In the genomic region with DNA sequence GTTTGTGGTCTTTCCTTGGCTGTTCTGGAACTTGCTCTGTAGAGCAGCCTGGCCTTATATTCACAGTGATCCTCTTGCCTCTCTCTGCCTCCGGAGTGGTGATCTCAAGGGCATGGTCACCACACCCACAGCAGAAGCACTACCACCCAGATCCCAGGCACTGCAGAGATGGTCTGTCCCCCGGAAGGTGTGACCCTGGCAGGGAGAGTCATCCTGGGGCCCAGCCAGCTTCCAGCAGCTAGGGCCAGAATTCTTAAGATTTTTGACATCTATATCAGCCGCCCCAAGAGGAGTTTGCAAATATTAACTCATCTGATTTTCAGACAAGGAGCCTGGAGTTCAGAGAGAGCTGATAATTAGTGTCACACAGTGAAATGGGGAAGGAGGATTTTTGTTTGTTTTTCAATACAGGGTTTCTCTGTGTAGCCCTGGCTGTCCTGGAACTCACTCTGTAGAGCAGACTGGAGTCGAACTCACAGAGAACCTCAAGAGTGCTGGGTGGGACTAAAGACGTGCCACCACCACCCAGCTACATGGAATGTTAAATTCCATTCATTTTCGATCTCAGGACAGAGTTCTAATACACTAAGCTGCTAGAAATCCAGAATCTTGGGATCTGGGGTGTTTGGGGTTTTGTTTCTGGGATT, we compare ENCODE assay signal across 8 mouse cellular contexts. TPM values are rescaled to one million over a fixed set of nuclear protein-coding genes. Genes with fewer than 3 reads are reported as not detected.
A peak's percentile ranks its signal among the peaks of the same experiment; 100 is the strongest.
DNase-seq lines count a peak whose midpoint lies in the region; ATAC-seq and TF ChIP-seq lines count a peak whose summit lies in the region.

No protein-coding gene starts in this region.

- H3K9ac ChIP-seq in heart, embryonic 12.5 days, result peak overlapping the region; percentile 73

- peaks cover 38% of the 10 kb centered on the region for H3K4me1 ChIP-seq in testis, adult 2 months (ENCODE audit: control insufficient read depth, insufficient read depth, low read length)
- peaks cover 66% of the 10 kb centered on the region for H3K4me1 ChIP-seq in heart, embryonic 12.5 days (replicated peaks)

- H3K27ac ChIP-seq in testis, adult 2 months (ENCODE audit: control insufficient read depth, insufficient read depth, low read depth, low read length), result peak overlapping the region; percentile 81
- peak overlapping the region; percentile 94 for H3K27ac ChIP-seq in heart, embryonic 12.5 days (ENCODE audit: poor library complexity, severe bottlenecking)

- no peak for TF ChIP-seq CTCF in testis, adult 2 months (IDR thresholded peaks at IDR 0.05; ENCODE audit: control insufficient read depth, insufficient read depth, insufficient replicate concordance, low read depth, low read length)

- peaks cover 5% of the 10 kb centered on the region; the same call in 1 of the 2 replicates for H3K9me3 ChIP-seq in heart, embryonic 12.5 days (replicated peaks)

- 25% methylated on average over 6 of the region's 6 CpGs for WGBS in heart, embryonic 12.5 days

- no peak for DNase-seq in testis, postnatal 10 days (ENCODE audit: low spot score)
- peak; percentile 49 to 64 for DNase-seq in cerebellum, postnatal 14 days
- peak; percentile 81 for DNase-seq in liver
- peak; percentile 14 to 21 for DNase-seq in natural killer cell, adult 2 months (ENCODE audit: low spot score in 2 of 2)
- no peak for DNase-seq in retina, embryonic 14.5 days (ENCODE audit: low spot score)
- DNase-seq in layer of hippocampus, adult 8-10 months (ENCODE audit: low spot score in 2 of 2), result no peak

- H3K4me2 ChIP-seq in heart, embryonic 12.5 days, result peak overlapping the region; percentile 90

- TF ChIP-seq POLR2A in testis, adult 2 months (IDR thresholded peaks at IDR 0.05; ENCODE audit: control insufficient read depth, low read depth, low read length), result no peak

- no peak for ATAC-seq in heart, embryonic 12.5 days (ENCODE audit: insufficient number of reproducible peaks, low FRiP score)

- no peak overlapping the region for H3K4me3 ChIP-seq in testis, adult 2 months (ENCODE audit: control insufficient read depth, low read depth, low read length)
- H3K4me3 ChIP-seq in heart, embryonic 12.5 days, result peak overlapping the region; percentile 82; the same call in 1 of the 2 replicates

- H3K36me3 ChIP-seq in testis, adult 2 months (ENCODE audit: control insufficient read depth, insufficient read depth, low read length), result no peaks in the 10 kb centered on the region
- H3K36me3 ChIP-seq in heart, embryonic 12.5 days, result peaks cover 11% of the 10 kb centered on the region

- no peaks in the 10 kb centered on the region; the same call in 1 of the 2 replicates for H3K27me3 ChIP-seq in testis, adult 2 months (ENCODE audit: control insufficient read depth, insufficient read depth, low read length)
- no peaks in the 10 kb centered on the region for H3K27me3 ChIP-seq in heart, embryonic 12.5 days (replicated peaks)

RNA-seq across cellular contexts. Expression of a gene that starts 2.0 kb away (rescaled TPM):
- polyA plus RNA-seq in testis, adult 2 months (2012; rRNA removed), result 4.4 and 6.8 TPM in 2 replicates
- polyA plus RNA-seq in heart, embryonic 12.5 days (2016; fragmentation: Nextera tagmentation; extraction: Ambion mirVana), result 302 and 307 TPM in 2 replicates
- total RNA-seq in layer of hippocampus, adult 8-10 months (2022), result 1 to 10 TPM; 5.3 to 9.8 (median 6.6) TPM

RNA-seq across cellular contexts. Expression of a gene that starts 2.2 kb away (rescaled TPM):
- polyA plus RNA-seq in testis, adult 2 months (2012; rRNA removed), result 202 and 209 TPM in 2 replicates
- polyA plus RNA-seq in heart, embryonic 12.5 days (2016; fragmentation: Nextera tagmentation; extraction: Ambion mirVana), result 20.8 and 20.9 TPM in 2 replicates
- total RNA-seq in layer of hippocampus, adult 8-10 months (2022), result 100 to 1,000 TPM; 111 to 119 (median 116) TPM

RNA-seq across cellular contexts. Expression of a gene that starts 9.9 kb away (rescaled TPM):
- polyA plus RNA-seq in testis, adult 2 months (2012; rRNA removed), result 2.2 and 2.3 TPM in 2 replicates
- polyA plus RNA-seq in heart, embryonic 12.5 days (2016; fragmentation: Nextera tagmentation; extraction: Ambion mirVana), result 4.5 and 5.1 TPM in 2 replicates
- total RNA-seq in layer of hippocampus, adult 8-10 months (2022), result 10 to 100 TPM; 12.4 to 13.6 (median 13.3) TPM

RNA-seq across cellular contexts. Expression of a gene that starts 15.8 kb away (rescaled TPM):
- polyA plus RNA-seq in testis, adult 2 months (2012; rRNA removed), result 17.4 and 18.9 TPM in 2 replicates
- polyA plus RNA-seq in heart, embryonic 12.5 days (2016; fragmentation: Nextera tagmentation; extraction: Ambion mirVana), result 0.12 and 0.29 TPM in 2 replicates
- total RNA-seq in layer of hippocampus, adult 8-10 months (2022), result under 1 TPM in 2 of 4 experiments, not detected in 2; 0.19 to 0.20 TPM

RNA-seq across cellular contexts. Expression of a gene that starts 26.4 kb away (rescaled TPM):
- polyA plus RNA-seq in testis, adult 2 months (2012; rRNA removed), result 33.9 and 36.5 TPM in 2 replicates
- 78.8 and 89.6 TPM in 2 replicates for polyA plus RNA-seq in heart, embryonic 12.5 days (2016; fragmentation: Nextera tagmentation; extraction: Ambion mirVana)
- 10 to 100 TPM; 42.9 to 50.8 (median 48.6) TPM for total RNA-seq in layer of hippocampus, adult 8-10 months (2022)

Comparison
In these comparisons a context has a peak if more than half of its experiments do, and no peak if none do; other contexts are left out.
1. DNase-seq: peak in cerebellum, postnatal 14 days (2 of 2), liver (single experiment) and natural killer cell, adult 2 months (2 of 2); none in testis, postnatal 10 days (single experiment), retina, embryonic 14.5 days (single experiment) and layer of hippocampus, adult 8-10 months (0 of 2).
2. RNA of a gene that starts 2.0 kb away (polyA plus RNA-seq): 302 to 307 TPM in heart, embryonic 12.5 days; 4.4 to 6.8 TPM in testis, adult 2 months; every median in the first group is over 10 times any median in the second.